Mouse (Mus musculus) right cerebral cortex, postnatal 14 days (tissue): Measurements from ENCODE around the gene Ran.

Experiments
- DNase-seq: peaks from one replicate; pipeline ENCODE4 v3.0.0; 2022

The Ran gene

DNA sequence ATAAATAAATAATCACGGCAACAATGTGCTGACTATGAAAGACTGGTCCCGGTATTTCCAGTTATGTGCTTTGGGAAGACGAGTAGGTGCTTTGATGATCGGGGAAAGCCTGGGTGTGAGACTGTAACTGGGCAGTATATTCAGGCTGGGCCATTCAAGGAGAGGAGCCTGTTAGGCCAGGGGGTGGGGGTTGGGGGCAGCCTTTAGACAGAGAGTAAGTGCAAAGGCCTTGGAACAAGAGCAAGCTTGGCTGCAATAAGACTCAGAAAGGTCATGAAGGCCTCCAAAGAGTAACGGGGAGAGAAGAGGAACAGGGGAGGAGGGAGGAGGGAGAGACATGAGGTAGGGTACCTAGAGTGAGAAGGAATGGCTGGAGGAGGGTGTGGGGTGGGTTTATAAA is 4.3 kb upstream of the Ran start:
- no peak for DNase-seq

DNA sequence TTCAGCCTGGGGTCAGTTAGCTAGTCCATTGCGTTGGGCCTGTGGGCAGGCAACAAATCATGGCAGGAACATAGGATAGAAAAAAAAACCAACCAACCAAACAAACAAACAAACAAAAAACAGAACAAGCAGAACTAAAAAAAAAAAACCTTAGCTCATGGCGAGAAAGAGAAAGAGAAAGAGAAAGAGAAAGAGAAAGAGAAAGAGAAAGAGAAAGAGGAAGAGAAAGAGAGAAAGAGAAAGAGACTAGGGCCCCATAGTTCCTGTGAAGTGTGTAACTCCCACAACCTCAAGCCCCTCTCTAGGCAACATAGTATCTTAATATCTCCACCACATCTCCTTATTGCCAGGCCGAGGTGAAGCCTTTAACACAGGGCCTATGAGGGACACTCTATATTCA is 3.5 kb upstream of the Ran start:
- no peak for DNase-seq

DNA sequence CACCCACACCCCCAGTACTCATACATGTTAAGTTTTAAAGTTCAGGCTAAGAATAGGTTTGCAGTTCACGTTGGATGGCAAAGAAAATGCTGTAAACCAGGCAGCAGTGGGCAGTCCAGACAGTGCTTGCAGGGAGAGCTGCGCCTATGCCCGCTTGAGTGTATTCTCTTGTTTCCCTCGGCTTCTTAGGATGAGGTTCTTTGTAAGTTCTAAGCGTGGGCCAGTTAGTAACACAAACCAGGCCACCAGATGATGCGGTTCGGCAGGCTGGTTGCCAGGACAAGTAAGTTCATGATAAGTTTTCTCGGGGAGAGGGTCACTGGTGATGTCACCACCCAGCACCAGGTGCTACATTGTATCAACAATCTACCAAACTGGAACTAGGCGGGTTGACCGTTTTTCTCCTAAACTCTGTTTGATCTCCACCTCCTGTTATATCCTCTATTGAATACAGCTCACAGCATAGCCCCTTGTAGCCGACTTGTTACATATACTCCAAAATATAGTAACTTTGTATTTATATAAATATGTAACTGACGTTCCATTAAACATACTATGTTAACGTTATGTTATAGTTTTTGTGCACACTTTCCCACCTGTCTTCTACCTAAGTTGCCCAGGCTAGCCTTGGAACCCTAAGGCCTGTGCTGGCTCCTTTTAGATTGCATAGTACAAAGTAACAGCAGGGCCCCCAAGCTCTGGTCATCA is 933 bp upstream of the Ran start:
- no peak for DNase-seq

DNA sequence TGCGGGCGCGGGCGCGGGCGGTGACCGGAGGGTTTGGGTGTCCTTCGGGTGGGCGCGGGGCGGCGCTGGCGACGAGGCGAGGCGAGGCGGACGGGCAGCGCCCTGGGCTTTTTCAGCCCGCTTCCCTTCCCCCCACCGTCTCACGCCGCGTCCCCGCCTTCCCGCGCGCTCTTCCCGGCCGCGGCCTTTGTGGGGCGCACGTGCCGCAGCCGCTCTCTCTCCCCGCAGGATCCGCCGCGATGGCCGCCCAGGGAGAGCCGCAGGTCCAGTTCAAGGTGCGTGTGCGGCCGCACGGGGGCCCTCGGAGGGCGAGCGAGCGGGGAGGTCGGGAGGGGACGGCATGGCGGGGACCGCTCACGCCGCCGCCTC is 415 bp downstream of the Ran start:
- DNase-seq, result no peak

DNA sequence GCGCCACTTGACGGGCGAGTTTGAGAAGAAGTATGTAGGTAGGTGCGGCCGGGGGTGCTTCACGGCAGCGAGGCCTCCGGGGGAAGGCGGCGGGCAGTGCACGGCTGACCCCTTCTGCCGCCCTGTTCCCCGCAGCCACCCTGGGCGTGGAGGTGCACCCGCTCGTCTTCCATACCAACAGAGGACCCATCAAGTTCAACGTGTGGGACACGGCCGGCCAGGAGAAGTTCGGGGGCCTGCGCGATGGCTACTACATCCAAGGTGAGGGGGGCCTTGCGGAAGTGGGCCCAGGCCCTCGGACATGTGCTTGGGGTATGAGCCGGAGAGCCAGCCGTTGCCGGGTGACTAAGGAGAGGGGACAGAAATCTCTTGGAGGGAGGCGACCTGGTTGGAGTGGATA is 862 bp downstream of the Ran start:
- peak; percentile 23 for DNase-seq

DNA sequence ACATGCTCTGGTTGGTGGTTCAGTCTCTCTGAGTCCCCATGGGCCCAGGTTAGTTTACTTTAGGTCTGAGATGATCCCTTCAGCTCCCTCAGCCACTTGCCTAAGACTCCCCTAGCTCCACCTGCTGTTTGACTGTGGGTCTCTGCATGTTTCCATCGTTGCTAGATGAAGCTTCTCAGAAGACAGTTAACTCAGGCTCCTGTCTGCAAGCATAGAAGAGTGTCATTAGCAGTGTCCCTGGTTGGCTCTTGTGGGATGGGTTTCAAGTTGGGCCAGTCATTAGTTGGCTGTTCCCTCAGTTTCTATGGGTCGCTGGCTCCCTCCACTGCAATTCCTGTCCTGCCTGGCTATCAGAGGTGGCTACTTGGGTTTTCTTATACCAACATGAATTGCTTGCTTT is 5.2 kb downstream of the Ran start:
- DNase-seq, result no peak

DNA sequence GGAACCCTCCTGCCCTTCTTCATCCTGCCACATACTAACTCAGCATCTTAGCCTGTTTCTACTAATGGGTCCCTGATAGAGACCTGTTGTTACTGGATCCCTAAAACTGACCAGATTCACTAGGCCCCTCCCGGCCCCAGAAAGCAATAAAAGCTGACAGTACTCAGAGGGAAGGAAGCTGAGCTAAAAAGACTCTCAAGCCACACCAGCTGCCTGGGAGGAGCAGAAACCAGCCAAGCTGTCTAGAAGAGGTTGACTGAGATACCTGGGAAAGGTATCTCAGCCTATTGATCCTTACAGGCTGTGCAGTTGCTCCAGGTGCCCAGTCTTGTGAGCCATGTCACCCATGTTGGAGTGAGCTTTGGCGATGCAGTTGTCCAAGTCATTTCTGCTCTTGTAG is 5.9 kb downstream of the Ran start:
- no peak for DNase-seq

DNA sequence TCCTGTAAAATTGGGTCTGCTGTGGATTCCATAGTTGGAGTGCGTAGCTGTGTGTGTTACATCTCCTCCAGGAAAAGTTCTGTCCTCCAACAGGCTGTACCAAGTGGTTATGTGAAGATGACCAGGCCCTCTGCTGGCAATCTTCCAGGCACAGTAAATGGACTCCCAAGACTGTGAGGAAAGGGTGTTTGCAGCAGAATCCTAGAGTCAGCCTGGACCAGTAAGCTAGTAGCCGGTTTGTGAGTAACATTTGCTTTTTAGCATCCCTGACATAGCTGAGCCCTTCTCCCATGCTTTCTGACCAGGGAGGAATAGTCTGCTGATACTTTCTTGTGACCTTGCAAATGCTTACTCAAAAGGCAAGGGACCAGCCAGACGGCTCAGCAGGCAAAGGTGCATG is 6.3 kb downstream of the Ran start:
- DNase-seq, result no peak

DNA sequence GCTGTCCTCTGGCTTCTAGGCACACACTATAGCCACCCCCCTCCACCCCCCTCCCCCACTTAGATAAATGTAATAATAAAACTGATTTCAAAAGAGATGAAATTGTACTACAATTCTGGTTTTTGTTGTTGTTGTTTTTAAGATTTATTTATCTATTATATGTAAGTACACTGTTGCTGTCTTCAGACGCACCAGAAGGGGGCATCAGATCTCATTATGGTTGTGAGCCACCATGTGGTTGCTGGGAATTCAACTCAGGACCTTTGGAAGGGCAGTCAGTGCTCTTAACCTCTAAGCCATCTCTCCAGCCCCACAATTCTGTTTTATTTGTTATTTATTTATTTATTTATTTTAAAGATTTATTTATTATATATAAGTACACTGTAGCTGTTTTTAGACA is 6.8 kb downstream of the Ran start:
- no peak for DNase-seq

DNA sequence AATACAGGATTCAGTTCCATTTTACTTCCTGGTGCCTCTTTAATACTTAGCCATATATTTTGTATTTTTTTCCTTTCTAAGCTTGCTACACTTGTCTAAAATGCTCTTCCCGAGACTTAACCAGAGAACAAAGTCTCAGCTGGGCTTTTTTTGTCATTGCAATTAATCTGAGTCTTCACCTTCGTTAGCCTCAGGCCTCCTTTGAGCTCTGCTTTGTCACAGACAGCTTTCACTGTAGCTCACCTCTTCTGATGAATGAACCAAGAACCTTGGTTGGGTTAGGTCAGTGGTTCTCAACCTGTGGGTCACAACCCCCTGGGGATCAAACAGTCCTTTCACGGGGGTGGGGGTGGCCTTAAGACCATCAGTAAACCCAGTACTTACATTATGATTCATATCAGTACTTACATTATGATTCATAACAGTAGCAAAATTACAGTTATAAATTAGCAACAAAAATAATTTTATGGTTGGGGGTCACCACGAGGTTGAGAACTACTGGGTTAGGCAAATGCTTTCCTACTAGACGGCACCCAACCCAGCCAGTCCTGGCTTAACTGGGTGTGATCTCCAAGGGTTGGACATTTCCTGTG is 9.4 kb downstream of the Ran start:
- no peak for DNase-seq

DNA sequence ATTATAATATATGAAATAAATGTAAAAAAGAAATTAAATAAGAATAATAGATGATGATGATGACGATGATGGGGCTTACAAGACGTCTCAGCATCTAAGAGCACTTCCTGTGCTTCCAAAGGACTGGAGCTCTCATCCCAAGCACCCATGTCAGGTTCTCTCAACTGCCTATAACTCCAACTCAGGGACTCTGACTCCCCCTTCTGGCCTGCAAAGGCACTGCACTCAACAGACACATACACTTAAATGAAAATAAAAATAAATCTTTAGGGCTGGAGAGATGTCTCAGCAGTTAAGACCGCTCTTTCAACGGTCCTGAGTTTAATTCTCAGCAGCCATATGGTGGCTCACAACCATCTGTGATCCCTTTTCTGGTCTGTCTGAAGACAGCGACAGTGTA is 16.8 kb downstream of the Ran start:
- no peak for DNase-seq

DNA sequence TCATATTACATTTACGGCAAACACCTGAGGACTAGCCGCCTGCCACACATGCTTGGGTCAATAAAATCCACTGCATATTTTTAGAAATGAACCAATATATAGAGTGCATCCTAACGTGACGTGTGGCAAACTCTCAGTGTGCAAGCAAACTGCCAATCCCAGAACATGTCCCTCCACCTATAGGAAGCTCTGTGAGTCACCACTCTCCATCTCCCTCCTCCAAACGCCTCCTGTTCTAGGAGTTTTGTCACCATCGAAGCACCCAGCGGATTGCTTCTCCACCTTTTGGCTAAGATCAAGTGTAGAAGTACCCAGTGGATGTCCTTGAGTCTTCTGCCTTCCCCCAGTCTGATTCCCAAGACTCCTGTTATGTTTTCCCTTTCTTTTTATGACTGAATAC is 17.9 kb downstream of the Ran start:
- DNase-seq, result no peak

DNA sequence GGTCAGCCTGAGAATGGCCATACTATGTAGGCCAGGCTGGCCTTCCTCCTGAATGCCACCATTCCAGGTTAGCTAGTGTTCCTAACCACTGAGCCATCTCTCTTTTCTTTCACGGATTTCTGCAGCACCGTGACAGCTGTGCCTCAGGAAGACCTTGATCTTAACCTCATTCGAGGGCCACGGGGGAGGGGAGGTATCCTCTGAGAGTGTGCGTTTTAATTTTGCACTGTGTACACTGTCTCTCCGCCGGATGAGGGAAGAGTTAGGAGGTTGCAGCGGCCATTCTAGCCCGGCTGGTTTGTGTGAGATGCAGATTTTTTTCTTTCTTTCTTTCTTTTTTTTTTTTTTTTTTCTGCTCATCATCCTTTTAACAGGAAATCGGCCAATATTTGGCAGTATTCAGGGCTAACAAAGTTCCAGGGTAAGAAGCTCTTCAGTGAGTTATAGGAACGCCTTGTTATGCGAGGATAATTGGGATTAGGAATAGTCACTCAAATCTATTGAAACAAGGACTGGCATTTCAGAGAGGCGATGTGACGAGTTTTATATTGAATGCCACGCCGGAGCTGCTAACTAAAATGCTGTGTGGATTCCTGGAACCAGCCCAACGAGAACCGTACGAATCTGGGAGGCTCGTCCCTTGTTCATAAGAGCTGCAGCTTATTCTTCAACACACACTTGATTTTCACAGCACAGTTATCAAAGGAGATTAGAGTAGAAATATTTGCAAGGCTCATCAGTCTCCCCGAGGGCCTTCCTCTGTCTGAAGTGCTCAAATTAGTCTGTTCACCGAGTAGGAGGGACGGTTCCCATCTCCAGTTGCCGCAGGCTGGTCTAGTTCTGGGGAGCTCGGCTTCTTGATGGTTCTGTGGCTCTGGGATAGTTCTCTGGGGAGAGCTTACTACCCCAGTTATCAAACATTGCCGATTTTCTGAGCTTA is 26.0 kb downstream of the Ran start:
- DNase-seq, result peak; percentile 54

DNA sequence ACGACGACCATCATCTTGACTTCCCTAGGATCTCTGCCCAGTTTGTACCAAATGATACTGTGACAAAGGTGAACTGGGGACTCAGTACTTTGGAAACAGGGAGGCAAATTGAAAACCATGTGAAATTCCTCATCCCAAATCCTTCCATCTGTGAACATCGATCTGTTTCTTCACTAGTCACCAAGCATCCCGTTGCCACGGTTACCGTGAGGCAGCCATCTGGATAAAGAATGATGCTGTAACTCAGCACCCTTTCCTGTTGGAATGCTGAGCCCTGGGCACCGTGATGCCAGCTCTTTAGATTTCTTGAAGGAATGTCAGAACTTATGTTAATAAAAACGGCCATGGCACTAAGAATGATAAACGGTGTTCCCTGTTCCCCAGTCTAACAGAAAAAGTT is 29.5 kb downstream of the Ran start:
- DNase-seq, result peak; percentile 65

DNA sequence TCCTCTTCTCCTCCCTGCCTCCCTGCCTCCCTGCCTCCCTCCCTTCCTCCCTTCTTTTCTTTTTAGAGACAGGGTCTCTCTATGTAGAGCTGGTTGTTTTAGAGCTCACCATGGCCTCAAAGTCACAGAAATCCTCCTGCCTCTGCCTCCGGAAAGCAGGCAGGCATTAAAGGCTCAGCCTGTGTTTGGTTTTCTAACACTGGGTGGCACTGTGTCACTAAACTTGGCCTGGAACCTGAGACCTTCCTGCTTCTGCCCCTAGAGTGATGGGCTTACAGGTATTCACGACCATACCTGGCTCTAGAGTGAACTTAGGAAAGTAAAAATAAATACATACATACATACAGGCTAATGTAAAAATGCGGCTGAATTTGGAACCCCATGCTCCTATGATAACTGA is 32.0 kb downstream of the Ran start:
- DNase-seq, result no peak

DNA sequence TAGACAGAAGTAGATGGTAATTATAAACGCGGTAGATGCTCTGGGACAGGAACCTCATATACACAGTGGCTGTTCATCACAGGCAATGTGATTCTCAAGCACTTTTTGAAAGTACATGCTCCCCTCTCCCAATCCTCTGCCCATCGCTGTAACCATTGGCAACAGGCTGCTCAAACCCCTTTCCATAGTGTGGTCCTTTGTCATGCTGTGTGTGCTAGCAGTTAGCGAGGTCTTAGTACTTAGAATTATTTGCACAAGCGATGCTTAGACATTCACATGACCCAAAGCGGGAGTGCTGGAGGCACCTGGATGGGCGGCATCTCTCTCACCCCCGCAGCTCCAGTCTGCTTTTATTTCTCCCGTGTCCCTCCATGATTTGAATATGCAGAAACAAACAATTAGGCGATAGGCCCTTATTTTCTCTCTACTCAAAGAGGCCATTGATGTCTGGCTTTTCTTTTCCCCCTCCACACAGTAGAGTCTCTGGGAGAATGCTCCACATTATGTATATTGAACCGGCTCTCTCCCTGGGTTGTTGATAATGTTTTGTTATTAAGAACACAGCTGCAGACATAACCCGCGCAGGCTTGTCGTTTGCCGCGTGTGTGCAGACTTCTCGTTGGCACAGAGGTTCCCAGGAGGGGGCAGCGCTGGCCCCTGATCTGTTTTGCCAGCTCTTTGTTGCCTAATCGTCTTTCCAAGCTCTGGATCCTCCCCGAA is 32.9 kb downstream of the Ran start:
- no peak for DNase-seq

DNA sequence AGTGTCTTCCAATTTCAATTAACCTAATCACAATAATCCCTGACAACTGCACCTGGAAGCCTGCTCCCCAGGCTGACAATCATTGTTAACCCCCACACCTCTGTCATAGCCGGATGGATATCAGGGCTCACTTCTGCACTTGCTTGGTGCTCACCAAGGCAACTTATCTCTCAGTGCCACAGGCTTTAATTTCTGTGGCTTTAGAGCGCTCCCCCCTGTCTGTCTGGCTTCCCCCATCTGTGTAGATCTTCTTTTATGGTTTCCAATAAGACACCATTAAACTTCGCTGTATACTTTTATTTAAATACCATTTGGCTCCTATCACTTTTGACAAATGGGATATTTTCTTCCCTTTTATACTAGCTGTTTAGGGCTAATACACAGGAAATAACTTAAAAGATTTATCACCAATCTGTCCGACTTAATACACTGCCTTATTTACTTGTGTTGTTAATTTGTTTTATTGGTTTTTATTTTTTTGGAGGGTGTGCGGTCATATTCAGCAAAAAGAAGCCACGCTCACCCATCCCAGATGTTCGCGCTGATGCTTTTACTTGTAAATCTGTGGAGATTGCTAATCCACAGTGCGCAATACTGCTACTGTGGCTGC is 34.9 kb downstream of the Ran start:
- no peak for DNase-seq

DNA sequence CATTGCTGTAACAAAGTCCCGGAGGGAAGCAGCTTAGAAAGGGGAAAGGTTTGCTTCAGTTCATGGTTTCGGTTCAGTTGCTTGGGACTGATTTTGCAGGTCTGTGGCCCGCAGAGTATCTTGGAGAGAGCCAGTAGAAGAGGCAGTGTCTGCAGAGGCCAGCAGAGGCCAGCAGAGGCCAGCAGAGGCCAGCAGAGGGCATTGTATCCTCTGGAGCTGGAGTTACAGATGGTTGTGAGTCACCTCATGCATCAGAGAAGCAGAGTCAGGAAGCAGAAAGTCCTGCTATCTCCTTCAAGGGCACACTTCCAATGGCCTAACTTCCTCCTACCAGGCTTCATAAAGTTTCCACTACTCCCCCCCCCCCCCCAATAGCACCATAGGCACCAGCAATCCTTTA is 39.2 kb downstream of the Ran start:
- DNase-seq, result no peak

DNA sequence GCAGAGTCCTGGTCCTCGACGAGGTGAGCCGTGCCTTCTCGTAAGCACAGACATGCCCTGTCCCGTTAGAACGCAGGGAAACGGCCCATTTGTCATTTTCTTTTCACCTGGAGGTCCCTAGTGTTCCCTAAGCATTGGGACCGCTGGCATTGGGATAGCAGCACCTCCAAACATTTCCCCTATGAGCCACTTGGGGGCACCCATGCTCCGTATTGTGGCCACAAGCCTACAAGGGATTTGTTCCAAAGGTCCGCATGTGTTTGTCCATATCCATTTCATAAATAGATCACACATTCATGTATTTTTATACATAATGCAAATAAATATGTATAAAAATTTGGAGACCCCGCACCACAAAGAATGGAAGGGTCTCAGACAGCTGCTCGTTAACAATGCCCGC is 41.7 kb downstream of the Ran start:
- DNase-seq, result peak; percentile 78

DNA sequence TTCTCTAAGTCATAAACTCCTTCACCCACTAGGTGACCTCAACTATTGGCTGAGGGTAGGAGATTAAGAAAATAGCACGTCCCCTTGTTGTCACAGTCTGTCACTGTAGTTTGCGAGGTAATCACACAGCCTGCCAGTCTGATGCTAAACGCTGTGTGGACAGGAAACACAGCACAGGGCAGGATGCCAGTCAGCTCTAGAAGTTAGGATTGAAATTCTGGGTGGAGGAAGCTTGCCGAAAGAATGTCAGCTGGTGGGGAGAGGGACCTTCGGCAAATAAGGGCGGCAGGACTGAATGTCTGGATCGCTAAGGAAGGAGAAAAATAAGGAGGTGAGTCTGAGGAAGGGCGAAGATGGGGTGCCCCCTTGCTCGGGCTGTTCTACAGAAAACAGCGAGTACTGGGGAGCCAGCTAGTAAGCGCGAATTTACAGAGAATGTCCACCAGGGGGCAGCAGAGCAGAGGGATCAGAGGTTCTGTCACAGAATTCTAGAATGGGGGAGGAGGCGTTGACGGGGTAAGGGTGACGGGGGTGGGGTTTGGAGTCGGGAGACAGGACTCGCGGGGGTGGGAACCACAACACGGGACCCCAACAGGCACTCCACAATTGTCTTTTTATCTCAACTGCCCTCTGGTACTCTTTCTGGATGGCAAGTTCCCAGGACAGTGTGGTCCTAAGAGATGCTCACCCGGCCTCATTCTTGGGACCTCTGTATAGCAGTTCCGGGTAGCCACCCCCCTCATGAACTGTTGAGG is 43.3 kb downstream of the Ran start:
- peak; percentile 91 for DNase-seq

DNA sequence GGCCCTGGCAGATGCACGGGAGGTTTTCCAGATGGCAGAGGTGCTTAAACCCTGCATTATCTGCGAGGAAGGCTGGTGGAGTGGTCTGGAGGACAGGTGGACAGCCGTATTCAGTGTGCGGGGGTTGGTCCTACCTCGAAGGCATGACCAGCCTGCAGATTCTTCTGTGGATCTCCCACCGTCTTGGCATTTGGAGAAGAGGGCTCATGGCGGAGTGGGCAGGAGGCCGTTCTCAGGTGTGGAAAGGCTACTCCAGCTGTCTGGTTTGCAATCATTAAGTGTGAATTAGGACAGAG is 43.9 kb downstream of the Ran start:
- no peak for DNase-seq

DNA sequence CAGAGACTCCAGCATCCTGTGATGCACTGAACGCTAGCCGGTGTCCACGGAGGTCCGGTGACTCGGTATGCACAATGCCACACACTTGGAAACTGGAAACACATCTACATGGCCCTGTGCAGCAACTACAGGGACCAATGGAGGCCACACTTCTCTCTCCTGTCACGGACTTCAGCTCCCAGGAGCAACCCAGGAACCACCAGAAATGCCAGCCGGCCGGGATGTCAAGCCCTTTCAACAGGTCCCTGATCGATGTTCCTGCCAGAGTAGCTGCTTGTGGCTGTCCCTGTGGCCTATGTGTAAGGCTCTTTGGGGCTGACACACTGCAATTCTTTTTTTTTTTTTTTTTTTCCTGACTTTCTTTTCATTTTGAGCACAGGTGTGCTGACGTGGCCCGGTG is 44.3 kb downstream of the Ran start:
- no peak for DNase-seq

DNA sequence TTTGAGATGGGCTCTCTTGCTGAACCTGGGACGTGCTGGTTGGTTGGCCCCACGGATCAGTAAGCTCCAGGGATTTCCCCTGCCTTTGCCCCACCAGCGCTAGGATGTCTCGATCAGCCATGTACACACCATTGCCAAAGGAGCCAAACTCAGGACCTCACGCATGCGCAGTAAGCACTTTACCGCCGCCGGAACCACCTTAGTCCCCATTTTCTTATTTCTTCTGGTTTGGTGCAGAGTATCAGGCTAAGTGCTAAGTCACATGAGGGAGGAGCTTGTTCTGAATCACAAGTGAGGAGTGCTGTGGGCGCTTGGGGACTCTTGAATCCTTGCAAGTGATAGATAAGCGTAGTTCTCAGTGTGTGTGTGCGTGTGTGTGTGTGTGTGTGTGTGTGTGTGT is 45.4 kb downstream of the Ran start:
- DNase-seq, result no peak
